Mouse (Mus musculus) lung, embryonic 16.5 days (tissue): ENCODE measurements around the gene Rplp0. TPM values are rescaled to one million over a fixed set of nuclear protein-coding genes. Genes with fewer than 3 reads are reported as not detected.

Experiments
- ATAC-seq: fragments of 200-750 bp; cut with Nextera tagmentation; 2 replicates; pipeline ENCODE4 v1.8.0; 2017; ENCODE audit warnings: low read depth, mild to moderate bottlenecking, moderate library complexity
- H3K27ac ChIP-seq: fragments of 300-500 bp; sonication (generic); 2 replicates; pipeline ENCODE4 v1.5.1; 2014; ENCODE audit warnings: mild to moderate bottlenecking, control low read depth, low read length
- H3K27me3 ChIP-seq: fragments of 300-500 bp; sonication (generic); 2 replicates; pipeline ENCODE4 v1.6.1; 2014; ENCODE audit warnings: low read depth, low read length, mixed read lengths; ENCODE audit not compliant: control insufficient read depth, insufficient read depth
- H3K36me3 ChIP-seq: fragments of 300-500 bp; sonication (generic); 2 replicates; pipeline ENCODE4 v1.6.1; 2014; ENCODE audit warnings: low read length; ENCODE audit not compliant: control insufficient read depth, insufficient read depth
- H3K4me1 ChIP-seq: fragments of 300-500 bp; sonication (generic); replicated peaks from 2 replicates; pipeline ENCODE4 v1.6.1; 2014; ENCODE audit warnings: low read length, mixed read lengths; ENCODE audit not compliant: control insufficient read depth, insufficient read depth
- H3K4me2 ChIP-seq: fragments of 300-500 bp; sonication (generic); 2 replicates; pipeline ENCODE4 v1.6.1; 2014; ENCODE audit warnings: low read depth, low read length, control low read depth
- H3K4me3 ChIP-seq: fragments of 300-500 bp; sonication (generic); 2 replicates; pipeline ENCODE4 v1.5.1; 2014; ENCODE audit warnings: mild to moderate bottlenecking, low read length, control low read depth
- H3K9ac ChIP-seq: fragments of 300-500 bp; sonication (generic); 2 replicates; pipeline ENCODE4 v1.6.1; 2014; ENCODE audit warnings: low read length, control low read depth
- H3K9me3 ChIP-seq: fragments of 300-500 bp; sonication (generic); 2 replicates; pipeline ENCODE4 v1.6.1; 2016; ENCODE audit warnings: low read length; ENCODE audit not compliant: control insufficient read depth
- WGBS: fragments of 180-500 bp; shearing (Covaris S2); extraction: QIAGEN DNeasy Blood & Tissue Kit; methylation state at CpG from one replicate; pipeline ENCODE4 v1.1.7; 2014; 5-methylcytosine and 5-hydroxymethylcytosine counted together
- microRNA-seq: library from miRNA; unstranded; fragments of <30 nt; microRNA quantifications from one replicate; pipeline ENCODE4, GENCODE M21; 2016
- polyA plus RNA-seq: library from polyadenylated mRNA; unstranded; fragments of >200 nt; fragmentation: Nextera tagmentation; extraction: Ambion mirVana; gene quantifications from 2 replicates; pipeline ENCODE4 v1.2.1, GENCODE M21; 2015

Rplp0 gene
- polyA plus RNA-seq, 1 experiment from 2014 or later, result 1,507 TPM

GRCm38 (mm10) chr5:115586166-115586565 is 26.9 kb downstream of the Rplp0 start:
- H3K4me1 ChIP-seq, result no peaks in the 10 kb centered on the region
- peaks cover 76% of the 10 kb centered on the region for H3K36me3 ChIP-seq
- H3K4me3 ChIP-seq, result no peak overlapping the region
- H3K27ac ChIP-seq, result no peak overlapping the region
- no peak for ATAC-seq
- H3K4me2 ChIP-seq, result no peak overlapping the region
- H3K9me3 ChIP-seq, result peaks cover 11% of the 10 kb centered on the region
- no peak overlapping the region for H3K9ac ChIP-seq
- WGBS, result 94% methylated on average over 15 of the region's 15 CpGs
- H3K27me3 ChIP-seq, result no peaks in the 10 kb centered on the region

- ATAC-seq, result no peak
Observed at GRCm38 (mm10) chr5:115586780-115587179, 27.5 kb downstream of the Rplp0 start.

DNA sequence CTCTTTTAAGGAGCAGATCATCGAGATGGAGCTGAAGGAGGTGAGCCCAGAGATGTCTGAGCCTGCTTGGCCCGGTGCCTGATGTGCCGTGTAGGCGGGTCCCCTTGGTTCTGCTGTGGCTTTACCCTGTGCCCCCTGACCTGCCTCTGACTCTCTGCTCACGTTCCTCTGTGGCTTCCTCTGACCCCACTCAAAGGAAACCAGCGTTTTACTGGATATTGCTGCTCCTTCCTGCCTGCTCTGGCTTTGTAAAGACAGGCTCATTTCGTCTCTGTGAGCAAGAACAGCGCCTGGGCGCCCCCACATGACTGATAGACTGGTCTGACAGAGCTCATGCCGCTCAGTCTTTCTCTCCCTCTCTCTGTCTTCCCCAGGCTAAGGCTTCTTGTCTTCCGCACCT is 31.8 kb downstream of the Rplp0 start:
- Histone ChIP-seq H3K4me3 (no peak overlapping the region), H3K4me1 (no peaks in the 10 kb centered on the region), H3K4me2 (no peak overlapping the region), H3K9me3 (no peaks in the 10 kb centered on the region), H3K9ac (no peak overlapping the region), H3K27me3 (no peaks in the 10 kb centered on the region), H3K27ac (no peak overlapping the region), H3K36me3 (peaks cover 68% of the 10 kb centered on the region)
- 76% methylated on average over 11 of the region's 11 CpGs for WGBS
- ATAC-seq, result 0 out of 2 replicates have a peak, but pooled peaks have one; percentile 15

More at GRCm38 (mm10) chr5:115586780-115587179, 27.5 kb downstream of the Rplp0 start:
- Histone ChIP-seq H3K9ac (no peak overlapping the region), H3K4me1 (no peaks in the 10 kb centered on the region), H3K27ac (no peak overlapping the region), H3K4me3 (no peak overlapping the region), H3K27me3 (no peaks in the 10 kb centered on the region), H3K9me3 (peaks cover 11% of the 10 kb centered on the region), H3K4me2 (no peak overlapping the region), H3K36me3 (peaks cover 74% of the 10 kb centered on the region)
- WGBS, result 82% methylated on average over 2 of the region's 2 CpGs

GRCm38 (mm10) chr5:115591506-115591905 is 32.2 kb downstream of the Rplp0 start:
- Histone ChIP-seq H3K4me1 (no peaks in the 10 kb centered on the region), H3K27ac (no peak overlapping the region), H3K4me2 (no peak overlapping the region), H3K9me3 (no peaks in the 10 kb centered on the region), H3K36me3 (peaks cover 72% of the 10 kb centered on the region), H3K4me3 (no peak overlapping the region), H3K9ac (no peak overlapping the region), H3K27me3 (no peaks in the 10 kb centered on the region)
- WGBS, result 92% methylated on average over 2 of the region's 2 CpGs
- no peak for ATAC-seq

DNA sequence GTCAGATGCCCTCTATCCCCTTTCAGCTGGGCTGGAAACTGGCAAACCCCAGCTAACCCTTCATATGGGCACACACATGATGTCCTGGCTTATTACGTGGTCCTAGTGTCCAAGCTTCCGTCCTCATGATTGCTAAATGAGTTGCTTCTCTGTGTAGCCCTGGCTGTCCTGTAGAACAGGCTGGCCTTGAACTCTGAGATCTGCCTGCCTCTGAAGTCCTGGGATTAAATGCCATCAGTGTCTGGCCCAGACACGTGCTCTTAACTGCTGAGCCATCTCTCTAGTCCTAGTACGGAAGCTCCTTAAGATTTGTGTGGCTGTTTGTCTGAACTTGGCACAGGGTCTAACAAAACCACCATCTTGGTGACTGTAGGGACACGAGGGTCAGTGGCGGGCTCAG is 44.3 kb downstream of the Rplp0 start:
- no peak overlapping the region for H3K9ac ChIP-seq
- no peak overlapping the region for H3K4me3 ChIP-seq
- no peaks in the 10 kb centered on the region for H3K27me3 ChIP-seq
- 89% methylated on average over 6 of the region's 6 CpGs for WGBS
- peaks cover 53% of the 10 kb centered on the region for H3K36me3 ChIP-seq
- ATAC-seq, result no peak
- H3K9me3 ChIP-seq, result no peaks in the 10 kb centered on the region
- H3K27ac ChIP-seq, result no peak overlapping the region
- H3K4me2 ChIP-seq, result no peak overlapping the region
- no peaks in the 10 kb centered on the region for H3K4me1 ChIP-seq

- H3K9me3 ChIP-seq, result no peaks in the 10 kb centered on the region
- no peak for ATAC-seq
- H3K36me3 ChIP-seq, result peaks cover 65% of the 10 kb centered on the region
- H3K4me1 ChIP-seq, result no peaks in the 10 kb centered on the region
- no peak overlapping the region for H3K4me2 ChIP-seq
- 85% methylated on average over 11 of the region's 11 CpGs for WGBS
- H3K27me3 ChIP-seq, result no peaks in the 10 kb centered on the region
- no peak overlapping the region for H3K27ac ChIP-seq
- H3K9ac ChIP-seq, result no peak overlapping the region
- H3K4me3 ChIP-seq, result no peak overlapping the region
Observed at GRCm38 (mm10) chr5:115611566-115611965, 52.3 kb downstream of the Rplp0 start.

Small RNA genes within 50 kb of the gene (microRNA-seq; reads per million reads assigned to microRNA genes)
- not detected for gene Mir7029

Other genes with a start within 250 kb of the Rplp0 start
- 157 and 223 TPM in 2 replicates for gene Srsf9, start 232.3 kb upstream of the Rplp0 start, polyA plus RNA-seq
- 25.5 and 27.5 TPM in 2 replicates for gene Gatc, start 218.3 kb upstream of the Rplp0 start, polyA plus RNA-seq
- gene Triap1, start 218.2 kb upstream of the Rplp0 start, polyA plus RNA-seq, result 59.2 and 61.4 TPM in 2 replicates
- 920 and 937 TPM in 2 replicates for gene Cox6a1, start 210.5 kb upstream of the Rplp0 start, polyA plus RNA-seq
- gene Msi1, start 129.9 kb upstream of the Rplp0 start, polyA plus RNA-seq, result 3.9 and 6.0 TPM in 2 replicates
- 9.7 and 9.8 TPM in 2 replicates for gene Pla2g1b, start 93.2 kb upstream of the Rplp0 start, polyA plus RNA-seq
- gene Sirt4, start 74.7 kb upstream of the Rplp0 start, polyA plus RNA-seq, result 28.1 and 31.4 TPM in 2 replicates
- gene Pxn, start 52.8 kb upstream of the Rplp0 start, polyA plus RNA-seq, result 70.1 and 74.4 TPM in 2 replicates
- gene Gcn1l1, start 5.8 kb downstream of the Rplp0 start, polyA plus RNA-seq, result 32.9 and 35.1 TPM in 2 replicates
- gene Rab35, start 72.4 kb downstream of the Rplp0 start, polyA plus RNA-seq, result 4.5 and 7.0 TPM in 2 replicates
- 10.4 and 11.2 TPM in 2 replicates for gene Bicdl1, start 172.2 kb downstream of the Rplp0 start, polyA plus RNA-seq